Mouse (Mus musculus): ENCODE results near the gene Anapc7. TPM values are rescaled to one million over a fixed set of nuclear protein-coding genes. Genes with fewer than 3 reads are reported as not detected.
"Not testable (repeated sequence)": the region's sequence is repeated elsewhere in the genome, so short reads cannot be mapped to it uniquely, and the experiment has no call there.

Anapc7 gene
- total RNA-seq, 2 experiments from 2014 or later = 24.3 to 42.7 TPM

DNA sequence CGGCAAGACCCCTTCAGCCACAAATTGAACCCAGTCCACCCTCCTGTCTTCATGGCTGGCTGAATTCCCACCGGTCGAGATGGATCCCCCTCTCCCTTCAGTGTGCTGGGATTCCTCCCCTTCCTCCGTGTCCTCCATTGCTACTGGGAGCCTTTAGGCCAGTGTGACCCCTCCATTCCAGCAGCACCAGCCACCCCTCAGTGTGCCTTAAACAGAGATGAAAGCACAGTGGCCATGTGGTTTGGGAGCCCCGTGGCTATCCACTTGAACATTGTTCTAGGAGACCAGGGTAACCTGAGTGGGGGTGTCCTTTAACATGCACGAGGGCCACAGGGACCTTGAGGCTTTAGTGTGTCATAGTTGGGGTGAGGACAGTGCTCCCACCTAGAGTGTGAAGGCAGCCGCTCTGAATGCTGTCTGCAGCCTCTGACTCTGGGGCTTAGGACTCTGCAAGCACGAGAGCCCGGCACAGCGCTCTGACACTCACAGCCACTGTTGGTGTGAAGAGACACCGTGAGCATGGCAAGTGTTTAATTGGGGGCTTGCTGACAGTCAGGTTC, 23.6 kb downstream of the Anapc7 start:
- ATAC-seq (replicated peaks; ENCODE audit: low FRiP score, low TSS enrichment, poor library complexity, severe bottlenecking) = no peak

DNA sequence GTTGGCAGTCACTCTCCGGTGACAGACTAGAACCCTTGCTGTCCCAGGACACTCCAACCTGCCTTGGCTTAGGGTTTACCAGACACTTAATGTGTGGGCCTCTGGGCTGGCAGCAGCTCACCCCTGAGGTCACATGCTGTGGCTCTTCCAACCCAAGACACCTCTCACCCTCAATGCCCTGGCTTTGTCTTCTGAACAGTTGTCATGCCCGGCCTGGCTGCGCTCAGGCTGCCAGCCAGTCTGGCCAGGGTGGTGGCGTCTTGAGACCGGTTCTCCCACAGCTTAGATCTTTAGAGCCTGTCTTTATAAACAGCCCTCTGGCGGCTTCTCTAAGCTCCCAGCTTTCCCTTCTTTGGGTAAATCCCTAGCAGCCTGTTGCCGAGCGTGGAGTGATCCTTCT, 26.4 kb downstream of the Anapc7 start:
- no peak for ATAC-seq (replicated peaks; ENCODE audit: low FRiP score, low TSS enrichment, poor library complexity, severe bottlenecking)

DNA sequence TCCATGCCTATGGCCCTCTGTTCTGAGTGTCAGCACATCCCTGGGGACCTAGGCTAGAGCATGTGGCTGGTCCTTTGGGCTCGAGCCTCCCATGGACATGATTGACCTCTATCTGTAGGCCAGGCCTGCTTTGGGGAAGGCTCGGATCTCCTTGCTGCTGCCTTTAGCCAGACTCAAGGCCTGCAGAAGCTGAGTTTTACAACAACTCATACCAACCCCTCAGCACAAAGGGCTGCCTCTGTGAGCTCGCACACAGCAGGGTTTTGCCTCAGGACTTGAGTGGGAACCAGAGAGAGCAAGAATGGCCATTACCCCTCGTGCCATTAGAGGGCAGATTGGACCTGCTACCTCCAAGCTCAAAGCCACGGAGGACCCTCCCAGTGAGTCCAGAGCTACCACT, 27.4 kb downstream of the Anapc7 start:
- no peak for ATAC-seq (replicated peaks; ENCODE audit: low FRiP score, low TSS enrichment, poor library complexity, severe bottlenecking)

DNA sequence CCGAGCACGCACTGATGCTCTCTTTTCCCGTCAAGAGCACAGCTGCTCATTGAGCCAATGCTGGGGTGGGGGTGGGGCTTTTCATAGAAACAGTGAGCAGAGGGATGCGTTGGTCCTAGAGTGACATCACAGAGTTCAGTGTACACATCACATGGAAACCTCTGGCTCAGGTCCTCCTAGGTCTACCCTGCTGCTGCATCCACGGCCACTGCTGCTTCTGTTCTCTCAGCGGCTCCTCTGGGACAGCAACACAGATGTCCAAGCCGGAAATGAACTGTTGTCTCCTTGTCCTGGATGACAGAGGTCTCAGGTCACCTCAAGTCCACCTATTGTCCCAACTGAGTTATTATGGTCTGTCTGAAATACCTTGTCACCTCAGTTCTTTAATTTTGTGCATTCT, 28.5 kb downstream of the Anapc7 start:
- ATAC-seq (replicated peaks; ENCODE audit: low FRiP score, low TSS enrichment, poor library complexity, severe bottlenecking) = no peak

DNA sequence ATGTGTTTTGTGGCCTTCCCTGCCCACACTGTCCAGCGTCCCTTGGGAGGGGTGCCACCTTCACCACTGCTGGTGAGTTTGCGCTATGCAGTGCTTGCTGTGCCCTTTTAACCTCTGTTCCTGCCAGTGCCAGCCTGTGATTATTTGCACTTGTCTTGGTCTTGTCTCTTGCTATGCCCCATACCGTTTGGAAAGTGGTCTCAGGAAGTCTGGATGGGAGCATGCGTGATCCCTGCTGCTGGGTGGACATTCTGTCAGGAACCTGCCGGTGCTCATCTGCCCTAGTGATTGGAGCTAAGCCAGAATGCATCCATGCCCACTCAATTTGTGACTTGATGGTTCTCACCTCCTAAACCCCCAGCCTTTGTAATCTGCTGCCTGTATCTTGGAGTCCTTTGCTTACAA, 29.4 kb downstream of the Anapc7 start:
- ATAC-seq (replicated peaks; ENCODE audit: low FRiP score, low TSS enrichment, poor library complexity, severe bottlenecking) = no peak

DNA sequence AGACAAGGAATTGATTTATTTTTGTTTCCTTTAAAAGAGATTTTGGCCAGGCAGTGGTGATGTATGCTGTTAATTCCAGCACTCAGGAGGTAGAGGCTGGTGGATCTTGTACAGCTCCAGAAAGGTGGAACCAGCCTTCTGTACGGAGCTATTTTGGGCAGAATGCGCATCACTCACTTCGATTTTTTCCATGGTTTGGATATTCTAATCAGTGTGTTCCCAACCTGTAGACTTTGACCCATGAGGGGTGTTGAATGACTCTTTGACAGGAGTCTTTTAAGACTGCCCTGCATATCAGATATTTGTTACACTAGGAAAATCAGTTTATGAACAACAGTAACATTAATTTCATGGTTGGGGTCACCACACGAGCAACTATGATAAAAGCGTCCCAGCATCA, 29.8 kb downstream of the Anapc7 start:
- ATAC-seq (replicated peaks; ENCODE audit: low FRiP score, low TSS enrichment, poor library complexity, severe bottlenecking) = no peak

DNA sequence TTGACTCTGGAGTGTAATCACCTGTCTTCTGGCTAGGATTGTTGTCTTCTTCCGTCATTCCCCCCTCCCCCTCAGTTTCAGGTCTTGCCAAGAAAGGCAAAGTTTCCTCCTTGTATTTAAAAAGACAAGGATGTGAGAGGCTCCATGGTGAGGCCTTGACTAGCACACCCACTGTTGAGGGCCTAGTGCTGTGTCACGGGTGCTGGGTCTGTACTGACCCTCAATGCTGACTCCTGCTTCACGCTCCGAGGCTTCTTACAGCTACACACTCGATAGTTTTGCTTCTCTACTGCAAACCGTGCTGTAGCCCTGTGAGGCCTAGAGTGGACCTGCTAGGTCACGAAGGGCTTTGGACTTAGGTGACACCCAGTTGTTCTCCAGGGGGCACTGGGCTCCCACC, 30.7 kb downstream of the Anapc7 start:
- ATAC-seq (replicated peaks; ENCODE audit: low FRiP score, low TSS enrichment, poor library complexity, severe bottlenecking) = no peak

DNA sequence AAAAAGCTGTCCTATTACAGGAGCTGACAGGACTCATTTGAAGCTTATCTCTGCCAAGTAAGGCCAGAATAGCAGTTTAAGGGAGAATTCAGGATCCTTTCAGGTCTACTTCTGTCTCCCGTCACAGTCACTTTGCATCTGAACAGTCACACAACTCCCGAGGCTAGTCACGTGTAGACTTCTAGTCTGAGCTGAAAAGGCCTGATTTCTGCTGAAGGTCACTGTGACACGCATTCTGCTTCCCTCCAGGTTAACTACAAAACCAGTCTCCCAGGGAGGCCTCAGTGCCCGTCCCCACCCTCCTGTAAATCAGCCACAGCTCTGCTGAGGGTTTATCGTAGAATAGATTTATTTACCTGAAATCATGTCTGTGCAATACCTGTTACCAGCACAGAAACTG, 31.7 kb downstream of the Anapc7 start:
- no peak for ATAC-seq (replicated peaks; ENCODE audit: low FRiP score, low TSS enrichment, poor library complexity, severe bottlenecking)

DNA sequence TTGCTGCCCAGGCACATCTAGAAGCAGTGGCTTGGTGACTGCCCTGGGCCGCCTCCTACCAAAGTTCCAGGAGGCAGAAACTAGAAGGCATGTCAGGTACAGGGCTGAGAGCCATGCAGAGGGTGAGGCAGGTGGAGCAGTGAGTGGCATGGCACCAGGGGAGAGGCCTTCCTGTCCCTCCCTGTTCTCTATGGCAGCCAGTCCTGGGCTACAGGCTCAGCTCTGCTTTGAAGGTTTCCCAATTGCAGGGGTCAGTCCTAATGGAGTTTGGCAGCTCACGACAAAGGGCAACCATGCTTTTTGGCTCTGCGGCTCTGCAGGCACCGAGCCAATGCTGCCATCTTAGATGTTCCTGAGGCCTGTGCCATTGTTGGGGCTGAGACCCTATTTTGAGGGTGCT, 32.9 kb downstream of the Anapc7 start:
- ATAC-seq (replicated peaks; ENCODE audit: low FRiP score, low TSS enrichment, poor library complexity, severe bottlenecking) = no peak

DNA sequence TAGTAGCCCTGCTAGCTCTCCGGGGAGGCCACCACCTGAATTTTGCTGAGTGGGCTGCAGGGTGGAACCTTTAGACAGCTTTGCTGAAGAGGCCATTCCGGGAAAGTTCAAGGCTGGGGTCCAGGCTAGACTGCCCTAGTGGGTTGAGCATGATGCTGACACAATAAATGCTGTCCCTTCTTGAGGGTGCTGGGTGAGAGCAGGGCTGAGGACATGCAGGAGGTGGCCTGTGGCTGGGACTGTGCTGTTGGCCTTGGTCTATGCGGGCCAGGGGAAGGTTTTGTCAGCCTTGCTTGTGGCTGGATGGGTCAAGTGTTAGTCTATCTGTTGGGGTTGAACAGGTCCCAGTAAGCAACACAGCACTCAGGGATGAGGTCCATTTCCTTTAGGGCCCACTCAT, 33.4 kb downstream of the Anapc7 start:
- no peak for ATAC-seq (replicated peaks; ENCODE audit: low FRiP score, low TSS enrichment, poor library complexity, severe bottlenecking)

DNA sequence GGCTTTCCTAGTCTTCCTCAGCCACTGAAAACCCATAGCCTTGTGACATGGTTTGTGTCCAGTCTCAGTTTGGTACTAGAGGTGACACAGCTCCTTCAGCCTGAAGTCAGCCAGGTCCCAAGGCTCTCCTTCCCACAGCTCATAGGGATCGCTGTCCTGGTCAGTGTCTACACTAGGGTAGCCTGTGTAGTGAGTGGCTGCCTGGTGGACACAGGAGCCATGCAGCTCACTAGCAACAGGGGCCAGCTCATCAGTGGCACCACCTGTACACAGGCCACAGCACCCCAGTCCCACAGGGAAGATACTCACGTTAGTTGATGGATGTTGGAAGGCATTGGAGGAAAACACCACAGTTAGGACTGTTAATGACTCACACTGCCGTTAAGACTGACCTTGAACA, 34.1 kb downstream of the Anapc7 start:
- ATAC-seq (replicated peaks; ENCODE audit: low FRiP score, low TSS enrichment, poor library complexity, severe bottlenecking) = no peak

DNA sequence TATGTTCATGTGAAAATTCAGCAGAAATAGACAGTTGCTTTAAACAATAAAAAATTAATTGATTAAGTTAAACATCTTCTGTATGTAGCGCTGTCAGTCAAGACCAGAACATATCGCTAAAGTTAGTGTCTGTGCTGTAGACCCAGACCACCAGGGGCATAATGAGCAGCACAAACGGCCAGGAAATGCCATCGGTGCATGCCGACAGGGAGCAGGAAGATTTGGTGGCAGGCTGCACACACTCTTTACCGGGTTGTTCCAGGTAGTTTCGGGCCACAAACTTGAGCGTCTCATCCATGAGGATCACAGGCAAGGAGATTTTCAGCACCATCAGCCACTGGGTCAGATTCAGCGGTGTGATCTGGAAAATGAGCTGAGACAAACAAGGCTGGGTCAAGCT, 35.6 kb downstream of the Anapc7 start:
- ATAC-seq (replicated peaks; ENCODE audit: low FRiP score, low TSS enrichment, poor library complexity, severe bottlenecking) = not testable (repeated sequence)

DNA sequence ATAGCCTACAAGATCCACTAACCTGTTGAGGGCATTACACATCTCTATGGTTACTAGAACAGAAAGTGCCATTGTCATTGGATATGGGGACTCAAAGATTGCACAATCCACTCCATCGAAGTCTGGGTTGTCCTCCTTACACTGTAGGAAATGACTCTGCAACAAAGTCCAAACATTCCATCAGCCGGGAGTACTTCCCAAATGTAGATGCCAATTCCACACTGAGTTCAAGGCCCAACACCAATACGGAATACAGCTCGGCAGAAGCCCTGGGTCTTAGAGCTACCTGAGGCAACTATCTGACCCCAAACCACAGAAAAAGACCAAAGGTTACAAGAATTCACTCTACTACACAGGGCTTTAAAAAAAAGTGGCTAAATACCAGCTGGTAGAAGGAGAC, 36.6 kb downstream of the Anapc7 start:
- no peak for ATAC-seq (replicated peaks; ENCODE audit: low FRiP score, low TSS enrichment, poor library complexity, severe bottlenecking)

DNA sequence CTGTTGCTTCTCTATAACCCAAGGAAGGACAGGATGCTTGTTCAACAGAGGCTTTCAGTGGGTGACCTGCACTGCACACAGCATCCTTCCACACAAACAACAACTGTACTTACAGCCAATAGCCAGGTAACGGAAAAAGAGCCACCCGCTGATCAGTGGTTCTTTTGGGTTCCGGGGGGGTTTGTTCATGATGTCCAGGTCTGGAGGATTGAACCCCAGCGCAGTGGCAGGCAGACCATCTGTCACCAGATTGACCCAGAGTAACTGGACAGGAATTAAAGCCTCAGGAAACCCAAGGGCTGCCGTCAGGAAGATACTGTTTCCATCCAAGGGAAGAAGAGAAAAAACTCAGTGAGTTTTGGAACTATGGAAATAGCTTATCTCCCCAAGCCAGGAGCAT, 37.8 kb downstream of the Anapc7 start:
- ATAC-seq (replicated peaks; ENCODE audit: low FRiP score, low TSS enrichment, poor library complexity, severe bottlenecking) = no peak

DNA sequence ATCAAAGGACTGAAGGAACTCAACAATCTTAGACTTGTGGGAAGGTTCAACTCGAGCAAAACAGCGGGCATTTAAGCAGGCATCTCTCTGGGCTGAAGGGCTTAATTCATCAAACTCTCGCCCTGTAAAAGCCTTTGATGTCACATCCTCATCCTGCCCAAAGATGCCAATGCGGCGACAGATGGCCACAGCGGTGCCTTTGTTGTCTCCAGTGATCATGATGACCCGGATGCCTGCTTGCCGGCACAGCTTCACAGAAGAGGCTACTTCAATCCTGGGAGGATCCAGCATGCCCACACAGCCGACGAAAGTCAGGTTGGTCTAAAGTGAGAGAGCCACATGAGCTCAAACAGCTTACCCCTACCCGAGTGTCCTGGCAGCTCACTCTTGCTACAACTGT, 39.2 kb downstream of the Anapc7 start:
- ATAC-seq (replicated peaks; ENCODE audit: low FRiP score, low TSS enrichment, poor library complexity, severe bottlenecking) = no peak

DNA sequence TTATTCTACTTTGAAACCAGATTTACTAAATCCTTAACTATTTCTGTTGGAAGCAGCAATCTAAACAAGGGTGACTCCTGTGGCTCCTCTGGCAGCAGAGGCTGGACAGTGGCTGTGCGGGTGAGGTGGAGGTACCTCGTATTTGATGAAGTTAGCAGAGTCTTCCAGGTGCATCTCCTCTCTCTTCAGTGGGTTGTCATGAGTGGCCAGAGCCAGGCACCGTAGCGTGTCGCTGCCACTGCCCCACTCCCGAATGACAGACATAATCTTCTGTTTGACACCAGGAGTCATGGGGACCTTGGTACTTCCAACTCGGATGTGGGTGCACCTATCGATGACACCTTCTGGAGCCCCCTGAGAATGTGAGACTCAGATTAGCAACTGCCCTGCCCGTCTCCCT, 39.9 kb downstream of the Anapc7 start:
- ATAC-seq (replicated peaks; ENCODE audit: low FRiP score, low TSS enrichment, poor library complexity, severe bottlenecking) = no peak

DNA sequence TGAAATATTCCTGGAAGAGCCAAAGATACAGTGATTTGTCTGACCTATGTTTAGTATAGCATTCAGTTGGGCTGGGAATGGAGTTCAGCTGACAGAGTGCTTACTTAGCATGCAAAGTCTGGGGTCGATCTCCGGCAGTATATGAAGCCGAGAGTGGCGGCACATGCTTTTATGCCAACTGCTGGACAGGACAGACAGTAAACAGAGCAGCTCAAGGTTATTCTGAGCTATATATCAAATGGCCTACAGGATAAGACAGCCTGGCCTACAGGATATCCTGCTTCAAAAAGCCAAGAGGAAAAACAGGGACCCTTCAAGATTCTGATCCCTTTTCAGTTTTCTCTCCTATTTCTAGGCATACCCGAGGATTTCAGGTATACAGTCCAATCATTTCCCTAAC, 50.2 kb downstream of the Anapc7 start:
- no peak for ATAC-seq (replicated peaks; ENCODE audit: low FRiP score, low TSS enrichment, poor library complexity, severe bottlenecking)

DNA sequence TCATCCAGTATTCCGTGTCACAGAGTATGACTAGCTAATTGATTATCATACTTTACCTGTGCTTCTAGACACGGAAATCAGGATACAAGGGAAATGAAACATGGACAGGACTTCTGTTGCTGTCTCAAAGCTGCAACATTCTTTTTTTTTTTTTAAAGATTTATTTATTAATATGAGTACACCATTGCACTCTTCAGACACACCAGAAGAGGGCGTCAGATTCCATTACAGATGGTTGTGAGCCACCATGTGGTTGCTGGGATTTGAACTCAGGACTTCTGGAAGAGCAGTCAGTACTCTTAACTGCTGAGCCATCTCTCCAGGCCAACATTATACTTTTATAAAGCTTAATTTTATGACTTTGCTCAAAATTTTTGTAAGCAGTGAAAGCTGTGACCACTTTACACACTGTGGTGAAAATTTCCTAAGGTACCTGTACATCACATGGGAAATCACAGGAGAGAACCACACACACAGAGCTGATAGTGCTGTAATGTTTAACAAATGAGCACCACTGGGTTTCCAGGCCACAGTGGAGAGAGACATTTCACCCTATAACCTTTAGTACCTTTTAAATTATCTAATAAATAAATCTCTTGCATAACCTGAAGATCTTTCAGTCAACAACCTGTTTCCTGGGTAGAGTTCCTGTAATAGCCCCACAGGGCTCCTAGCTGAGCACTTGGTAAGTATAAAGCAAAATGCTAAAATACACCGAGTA, 53.3 kb downstream of the Anapc7 start:
- ATAC-seq (replicated peaks; ENCODE audit: low FRiP score, low TSS enrichment, poor library complexity, severe bottlenecking) = no peak

DNA sequence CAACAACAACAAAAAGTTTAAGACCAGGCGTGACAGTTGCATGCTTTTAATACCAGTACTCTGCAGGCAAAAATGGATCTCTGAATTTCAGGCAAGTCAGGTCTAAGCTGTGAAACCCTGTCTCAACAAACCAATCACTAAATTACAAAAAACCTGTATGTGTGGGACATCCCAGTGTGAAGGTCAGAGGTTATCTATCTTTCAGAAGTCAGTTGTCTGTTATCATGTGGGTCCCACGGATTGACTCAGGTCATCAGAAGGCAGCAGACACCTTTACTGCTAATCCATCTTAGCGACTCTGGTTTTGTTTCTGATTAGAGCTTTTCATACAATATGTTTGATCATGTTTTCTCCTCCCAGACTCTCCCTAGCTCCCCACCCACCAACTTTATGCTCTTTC, 54.6 kb downstream of the Anapc7 start:
- no peak for ATAC-seq (replicated peaks; ENCODE audit: low FRiP score, low TSS enrichment, poor library complexity, severe bottlenecking)

DNA sequence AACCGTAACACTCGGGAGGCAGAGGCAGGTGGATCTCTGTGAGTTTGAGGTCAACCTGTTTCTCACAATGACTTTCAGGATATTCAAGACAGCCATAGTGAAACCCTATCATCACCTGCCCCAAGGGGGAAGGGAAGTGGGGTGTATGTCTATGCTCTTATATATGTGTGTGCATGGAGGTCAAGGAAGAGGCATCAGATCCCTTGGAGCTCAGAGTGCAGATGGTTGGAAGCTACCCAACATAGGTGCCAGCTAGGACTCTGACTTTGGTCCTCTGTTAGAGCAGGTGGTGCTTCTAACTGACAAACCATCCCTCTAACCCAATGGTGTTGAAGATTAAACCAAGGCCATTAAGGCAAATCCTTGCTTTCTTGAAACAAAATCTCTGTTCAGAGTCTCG, 56.0 kb downstream of the Anapc7 start:
- ATAC-seq (replicated peaks; ENCODE audit: low FRiP score, low TSS enrichment, poor library complexity, severe bottlenecking) = no peak

DNA sequence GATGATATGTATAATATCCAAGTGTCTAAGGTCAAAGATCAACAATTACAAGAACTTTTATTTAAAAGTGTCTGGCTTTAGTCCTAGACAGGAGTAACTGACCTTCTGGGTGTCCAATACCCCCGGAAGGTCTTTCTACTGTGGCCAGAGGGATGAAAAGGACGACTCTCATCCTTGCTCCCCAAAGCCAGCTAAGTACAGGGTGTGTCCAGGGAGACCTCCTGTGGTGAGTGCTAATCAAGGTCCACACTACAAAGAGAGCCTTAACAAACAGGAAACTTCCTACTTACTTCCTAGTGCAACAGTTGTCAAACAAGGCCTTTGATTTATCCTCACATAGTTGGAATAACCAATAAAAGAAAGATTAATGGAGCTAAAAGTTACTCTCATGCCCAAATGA, 57.6 kb downstream of the Anapc7 start:
- ATAC-seq (replicated peaks; ENCODE audit: low FRiP score, low TSS enrichment, poor library complexity, severe bottlenecking) = no peak

DNA sequence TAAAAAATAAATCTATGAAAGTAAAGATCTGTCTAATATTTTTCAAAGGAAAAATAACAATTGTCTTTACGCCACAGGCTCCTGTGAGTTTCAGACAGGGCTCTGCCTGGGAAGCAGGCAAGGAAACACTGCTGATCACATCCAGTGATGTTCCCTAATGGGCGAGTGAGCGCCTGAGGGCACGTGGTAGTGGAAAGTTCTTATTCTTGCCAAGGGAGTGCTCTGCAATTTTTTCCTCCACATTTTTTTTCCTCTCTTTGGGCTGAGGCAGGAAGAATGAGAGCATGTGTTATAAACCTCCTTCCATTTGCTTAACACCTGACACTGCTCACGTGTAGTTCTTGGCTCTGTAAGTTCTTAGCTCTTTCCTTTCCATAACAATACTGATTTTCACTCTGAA, 60.4 kb downstream of the Anapc7 start:
- no peak for ATAC-seq (replicated peaks; ENCODE audit: low FRiP score, low TSS enrichment, poor library complexity, severe bottlenecking)
